Mouse (Mus musculus) limb, embryonic 10.5 days (tissue): Measurements from ENCODE around the gene Mid1. TPM values are rescaled to one million over a fixed set of nuclear protein-coding genes. Genes with fewer than 3 reads are reported as not detected.

Experiments
- DNase-seq: peaks from one replicate; pipeline ENCODE4 v3.0.0-alpha.2; 2017; ENCODE audit warnings: low spot score
- H3K27ac ChIP-seq: fragments of 300-500 bp; sonication (generic); 2 replicates; pipeline ENCODE4 v1.5.1; 2016; ENCODE audit warnings: mild to moderate bottlenecking
- H3K27me3 ChIP-seq: fragments of 300-500 bp; sonication (generic); 2 replicates; pipeline ENCODE4 v1.6.1; 2016; ENCODE audit warnings: low read depth, mild to moderate bottlenecking; ENCODE audit not compliant: poor library complexity, severe bottlenecking
- H3K36me3 ChIP-seq: fragments of 300-500 bp; sonication (generic); 2 replicates; pipeline ENCODE4 v1.6.1; 2016; ENCODE audit warnings: mild to moderate bottlenecking, moderate library complexity
- H3K4me1 ChIP-seq: fragments of 300-500 bp; sonication (generic); 2 replicates; pipeline ENCODE4 v1.6.1; 2016
- H3K4me3 ChIP-seq: fragments of 300-500 bp; sonication (generic); 2 replicates; pipeline ENCODE4 v1.5.1; 2016; ENCODE audit warnings: mild to moderate bottlenecking, moderate library complexity
- H3K9me3 ChIP-seq: fragments of 300-500 bp; sonication (generic); replicated peaks from 2 replicates; pipeline ENCODE4 v1.6.1; 2016; ENCODE audit warnings: mild to moderate bottlenecking
- WGBS: fragments of 180-500 bp; shearing (Covaris S2); methylation state at CpG from one replicate; pipeline ENCODE4 v1.1.7; 2016; 5-methylcytosine and 5-hydroxymethylcytosine counted together
- polyA plus RNA-seq: library from polyadenylated mRNA; unstranded; fragments of >200 nt; fragmentation: Nextera tagmentation; extraction: Ambion mirVana; gene quantifications from 2 replicates; pipeline ENCODE4 v1.2.1, GENCODE M21; 2016

Mid1 gene
- polyA plus RNA-seq, 1 experiment from 2014 or later, result 12.0 TPM

GRCm38 (mm10) chrX:169830052-169830451 lies 145.1 kb downstream of the Mid1 start:
- 0 out of 2 replicates have a peak, but pooled peaks cover 4% of the 10 kb centered on the region for H3K4me1 ChIP-seq
- H3K4me3 ChIP-seq, result no peak overlapping the region
- H3K36me3 ChIP-seq, result no peaks in the 10 kb centered on the region
- 60% methylated on average over 4 of the region's 4 CpGs for WGBS
- no peaks in the 10 kb centered on the region for H3K9me3 ChIP-seq
- H3K27me3 ChIP-seq, result peaks cover 72% of the 10 kb centered on the region
- DNase-seq, result no peak
- H3K27ac ChIP-seq, result no peak overlapping the region

- WGBS, result 72% methylated on average over 5 of the region's 5 CpGs
- peaks cover 45% of the 10 kb centered on the region; the same call in 1 of the 2 replicates for H3K27me3 ChIP-seq
- no peaks in the 10 kb centered on the region for H3K9me3 ChIP-seq
- no peaks in the 10 kb centered on the region for H3K4me1 ChIP-seq
- no peak overlapping the region for H3K4me3 ChIP-seq
- H3K36me3 ChIP-seq, result no peaks in the 10 kb centered on the region
- DNase-seq, result no peak
- H3K27ac ChIP-seq, result no peak overlapping the region
Measured at GRCm38 (mm10) chrX:169837947-169838649, 153.1 kb downstream of the Mid1 start.

- Histone ChIP-seq H3K36me3 (no peaks in the 10 kb centered on the region), H3K4me3 (no peak overlapping the region), H3K9me3 (no peaks in the 10 kb centered on the region), H3K27ac (no peak overlapping the region), H3K27me3 (peaks cover 46% of the 10 kb centered on the region; the same call in 1 of the 2 replicates), H3K4me1 (no peaks in the 10 kb centered on the region)
- WGBS, result 91% methylated on average over 2 of the region's 2 CpGs
- no peak for DNase-seq
Measured at GRCm38 (mm10) chrX:169838650-169838971, 153.6 kb downstream of the Mid1 start.

GRCm38 (mm10) chrX:169843267-169843666 lies 158.3 kb downstream of the Mid1 start:
- Histone ChIP-seq H3K27ac (no peak overlapping the region), H3K9me3 (no peaks in the 10 kb centered on the region), H3K36me3 (no peaks in the 10 kb centered on the region), H3K4me3 (no peak overlapping the region), H3K27me3 (peaks cover 84% of the 10 kb centered on the region), H3K4me1 (no peaks in the 10 kb centered on the region)
- WGBS, result 90% methylated on average over 1 of the region's 1 CpGs
- DNase-seq, result no peak

- H3K36me3 ChIP-seq, result no peaks in the 10 kb centered on the region
- 63% methylated on average over 5 of the region's 5 CpGs for WGBS
- H3K4me3 ChIP-seq, result no peak overlapping the region
- H3K27ac ChIP-seq, result no peak overlapping the region
- H3K9me3 ChIP-seq, result no peaks in the 10 kb centered on the region
- H3K27me3 ChIP-seq, result peaks cover 85% of the 10 kb centered on the region
- no peak for DNase-seq
- H3K4me1 ChIP-seq, result no peaks in the 10 kb centered on the region
Measured at GRCm38 (mm10) chrX:169844150-169844772, 159.3 kb downstream of the Mid1 start.

- DNase-seq, result no peak
- Histone ChIP-seq H3K9me3 (no peaks in the 10 kb centered on the region), H3K27me3 (peaks cover 87% of the 10 kb centered on the region), H3K4me3 (no peak overlapping the region), H3K4me1 (no peaks in the 10 kb centered on the region), H3K36me3 (no peaks in the 10 kb centered on the region), H3K27ac (no peak overlapping the region)
- WGBS, result 83% methylated on average over 3 of the region's 3 CpGs
Measured at GRCm38 (mm10) chrX:169846187-169846586, 161.2 kb downstream of the Mid1 start.

GRCm38 (mm10) chrX:169861194-169861720 lies 176.3 kb downstream of the Mid1 start:
- H3K4me1 ChIP-seq, result no peaks in the 10 kb centered on the region
- WGBS, result 66% methylated on average over 2 of the region's 2 CpGs
- peaks cover 81% of the 10 kb centered on the region for H3K27me3 ChIP-seq
- H3K9me3 ChIP-seq, result no peaks in the 10 kb centered on the region
- H3K4me3 ChIP-seq, result no peak overlapping the region
- DNase-seq, result no peak
- H3K36me3 ChIP-seq, result no peaks in the 10 kb centered on the region
- H3K27ac ChIP-seq, result no peak overlapping the region

- no peaks in the 10 kb centered on the region for H3K36me3 ChIP-seq
- no peaks in the 10 kb centered on the region for H3K4me1 ChIP-seq
- H3K4me3 ChIP-seq, result no peak overlapping the region
- peaks cover 79% of the 10 kb centered on the region for H3K27me3 ChIP-seq
- H3K9me3 ChIP-seq, result no peaks in the 10 kb centered on the region
- no peak overlapping the region for H3K27ac ChIP-seq
- no peak for DNase-seq
Measured at GRCm38 (mm10) chrX:169862440-169862839, 177.4 kb downstream of the Mid1 start.

- Histone ChIP-seq H3K27me3 (peaks cover 77% of the 10 kb centered on the region), H3K4me3 (no peak overlapping the region), H3K9me3 (no peaks in the 10 kb centered on the region), H3K27ac (no peak overlapping the region), H3K36me3 (no peaks in the 10 kb centered on the region), H3K4me1 (no peaks in the 10 kb centered on the region)
- 50% methylated on average over 1 of the region's 1 CpGs for WGBS
- no peak for DNase-seq
Measured at GRCm38 (mm10) chrX:169862848-169863247, 177.8 kb downstream of the Mid1 start.

- peaks cover 77% of the 10 kb centered on the region for H3K27me3 ChIP-seq
- WGBS, result 72% methylated on average over 1 of the region's 1 CpGs
Measured at GRCm38 (mm10) chrX:169863841-169864240, 178.8 kb downstream of the Mid1 start.

GRCm38 (mm10) chrX:169868223-169868622 lies 183.2 kb downstream of the Mid1 start:
- H3K36me3 ChIP-seq, result no peaks in the 10 kb centered on the region
- 83% methylated on average over 5 of the region's 5 CpGs for WGBS
- H3K9me3 ChIP-seq, result no peaks in the 10 kb centered on the region
- no peak for DNase-seq
- no peak overlapping the region for H3K27ac ChIP-seq
- H3K27me3 ChIP-seq, result peaks cover 74% of the 10 kb centered on the region
- H3K4me1 ChIP-seq, result no peaks in the 10 kb centered on the region
- H3K4me3 ChIP-seq, result no peak overlapping the region

More at GRCm38 (mm10) chrX:169863841-169864240, 178.8 kb downstream of the Mid1 start:
- Histone ChIP-seq H3K36me3 (no peaks in the 10 kb centered on the region), H3K4me3 (no peak overlapping the region), H3K9me3 (no peaks in the 10 kb centered on the region), H3K4me1 (no peaks in the 10 kb centered on the region), H3K27ac (no peak overlapping the region)
- DNase-seq, result no peak

- 89% methylated on average over 1 of the region's 1 CpGs for WGBS
- no peak for DNase-seq
- H3K27me3 ChIP-seq, result peaks cover 96% of the 10 kb centered on the region
- H3K9me3 ChIP-seq, result no peaks in the 10 kb centered on the region
- no peaks in the 10 kb centered on the region for H3K36me3 ChIP-seq
- no peaks in the 10 kb centered on the region for H3K4me1 ChIP-seq
- no peak overlapping the region for H3K27ac ChIP-seq
- no peak overlapping the region for H3K4me3 ChIP-seq
Measured at GRCm38 (mm10) chrX:169874475-169874874, 189.5 kb downstream of the Mid1 start.
